9 mouse cellular contexts compared by ENCODE assay signal in genomic region chr6:31125328-31126118, GRCm38 (mm10).
DNase-seq lines count a peak whose midpoint lies in the region; ATAC-seq and TF ChIP-seq lines count a peak whose summit lies in the region.
"Had no signal": no experiment of that assay in that cellular context is flagged by ENCODE, and none has a peak within 500 bp of the region (broad histone marks: within the 10 kb centered on the region; RNA-seq: fewer than 3 reads in every experiment).

No protein-coding gene starts in this region.

- no peak for TF ChIP-seq POLR2A in bone marrow, adult 2 months (IDR thresholded peaks at IDR 0.05; ENCODE audit: borderline replicate concordance, control insufficient read depth, low read depth, low read length)

- no peaks in the 10 kb centered on the region for H3K4me1 ChIP-seq in forebrain, postnatal 0 days (ENCODE audit: insufficient read depth)
- H3K4me1 ChIP-seq in forebrain, embryonic 15.5 days, result peaks cover 6% of the 10 kb centered on the region
- peaks cover 5% of the 10 kb centered on the region for H3K4me1 ChIP-seq in bone marrow, adult 2 months (ENCODE audit: control insufficient read depth, insufficient read depth, low read length)
- no peaks in the 10 kb centered on the region; the same call in 1 of the 2 replicates for H3K4me1 ChIP-seq in intestine, postnatal 0 days (replicated peaks; ENCODE audit: control insufficient read depth, insufficient read depth, low read length)
- H3K4me1 ChIP-seq: neural tube, embryonic 12.5 days had no signal

- H3K9ac ChIP-seq in forebrain, postnatal 0 days, result no peak overlapping the region
- H3K9ac ChIP-seq in forebrain, embryonic 15.5 days (replicated peaks), result no peak overlapping the region
- no peak overlapping the region for H3K9ac ChIP-seq in intestine, postnatal 0 days (ENCODE audit: low read depth, low read length)
- H3K9ac ChIP-seq: neural tube, embryonic 12.5 days had no signal

- H3K4me2 ChIP-seq in forebrain, postnatal 0 days (ENCODE audit: low read depth), result no peak overlapping the region
- H3K4me2 ChIP-seq in forebrain, embryonic 15.5 days (replicated peaks), result no peak overlapping the region
- peak overlapping the region; percentile 43 for H3K4me2 ChIP-seq in intestine, postnatal 0 days (replicated peaks; ENCODE audit: low read depth)
- H3K4me2 ChIP-seq: neural tube, embryonic 12.5 days had no signal

- no peak for ATAC-seq in forebrain, postnatal 0 days
- no peak for ATAC-seq in forebrain, embryonic 15.5 days (replicated peaks)
- no peak for ATAC-seq in intestine, postnatal 0 days

- H3K4me3 ChIP-seq in forebrain, postnatal 0 days (ENCODE audit: low read depth, low read length), result no peak overlapping the region
- H3K4me3 ChIP-seq in forebrain, embryonic 15.5 days, result no peak overlapping the region
- peak overlapping the region; percentile 91 for H3K4me3 ChIP-seq in bone marrow, adult 2 months (replicated peaks; ENCODE audit: control insufficient read depth, low read depth, low read length)
- peak overlapping the region; percentile 13; the same call in 1 of the 2 replicates for H3K4me3 ChIP-seq in intestine, postnatal 0 days (ENCODE audit: low read depth, low read length)
- H3K4me3 ChIP-seq: neural tube, embryonic 12.5 days had no signal

- no peak for DNase-seq in forebrain, postnatal 0 days
- DNase-seq in 3T3-L1 (ENCODE audit: low read depth, low spot score), result peak; percentile 95
- peak; percentile 18 for DNase-seq in retina, embryonic 14.5 days (ENCODE audit: low spot score)
- no peak for DNase-seq in adrenal gland, postnatal 4 days (ENCODE audit: low spot score in 2 of 2)
- DNase-seq in ovary, postnatal 10 days (ENCODE audit: low spot score), result no peak

- H3K27me3 ChIP-seq in forebrain, postnatal 0 days (ENCODE audit: insufficient read depth, low read length), result no peaks in the 10 kb centered on the region
- H3K27me3 ChIP-seq in forebrain, embryonic 15.5 days, result no peaks in the 10 kb centered on the region
- no peaks in the 10 kb centered on the region for H3K27me3 ChIP-seq in intestine, postnatal 0 days (replicated peaks; ENCODE audit: control insufficient read depth, insufficient read depth, low read length)
- H3K27me3 ChIP-seq: neural tube, embryonic 12.5 days had no signal

- no peaks in the 10 kb centered on the region for H3K9me3 ChIP-seq in forebrain, postnatal 0 days (ENCODE audit: low read length)
- no peaks in the 10 kb centered on the region for H3K9me3 ChIP-seq in forebrain, embryonic 15.5 days
- H3K9me3 ChIP-seq in intestine, postnatal 0 days (ENCODE audit: control insufficient read depth), result no peaks in the 10 kb centered on the region
- H3K9me3 ChIP-seq: neural tube, embryonic 12.5 days had no signal

- TF ChIP-seq CTCF in forebrain, postnatal 0 days (IDR thresholded peaks at IDR 0.05; ENCODE audit: low read depth), result peak; percentile 51
- peak; percentile 61; the same call in 1 of the 2 replicates for TF ChIP-seq CTCF in bone marrow, adult 2 months (IDR thresholded peaks at IDR 0.05; ENCODE audit: control insufficient read depth, insufficient read depth, low read length)
- peak; percentile 71 for TF ChIP-seq CTCF in intestine, postnatal 0 days (IDR thresholded peaks at IDR 0.05; ENCODE audit: low read depth)

- H3K27ac ChIP-seq in forebrain, postnatal 0 days (ENCODE audit: low read depth, low read length), result no peak overlapping the region
- no peak overlapping the region for H3K27ac ChIP-seq in forebrain, embryonic 15.5 days (replicated peaks)
- peak overlapping the region; percentile 96 for H3K27ac ChIP-seq in bone marrow, adult 2 months (ENCODE audit: control insufficient read depth, insufficient read depth, low read depth, low read length, poor library complexity)
- H3K27ac ChIP-seq in intestine, postnatal 0 days (ENCODE audit: low read depth, low read length), result peak overlapping the region; percentile 58; the same call in 1 of the 2 replicates
- H3K27ac ChIP-seq: neural tube, embryonic 12.5 days had no signal

- WGBS in forebrain, postnatal 0 days, result 74% methylated on average over 19 of the region's 19 CpGs
- WGBS in forebrain, embryonic 15.5 days, result 75% methylated on average over 19 of the region's 19 CpGs
- WGBS in bone marrow, adult 2 months, result under 1% methylated on average over 19 of the region's 19 CpGs
- 59% methylated on average over 19 of the region's 19 CpGs for WGBS in intestine, postnatal 0 days

- H3K36me3 ChIP-seq in forebrain, postnatal 0 days (ENCODE audit: insufficient read depth), result no peaks in the 10 kb centered on the region
- H3K36me3 ChIP-seq in forebrain, embryonic 15.5 days, result no peaks in the 10 kb centered on the region
- no peaks in the 10 kb centered on the region for H3K36me3 ChIP-seq in intestine, postnatal 0 days (ENCODE audit: control insufficient read depth, insufficient read depth)
- H3K36me3 ChIP-seq: neural tube, embryonic 12.5 days had no signal

Comparison
In these comparisons a context has a peak if more than half of its experiments do, and no peak if none do; other contexts are left out.
1. DNase-seq: peak in 3T3-L1 (single experiment) and retina, embryonic 14.5 days (single experiment); none in forebrain, postnatal 0 days (single experiment), adrenal gland, postnatal 4 days (0 of 2) and ovary, postnatal 10 days (single experiment).
2. H3K27ac ChIP-seq: peak in bone marrow, adult 2 months (single experiment) and intestine, postnatal 0 days (single experiment); none in forebrain, postnatal 0 days (single experiment) and forebrain, embryonic 15.5 days (single experiment).
3. H3K4me3 ChIP-seq: peak in bone marrow, adult 2 months (single experiment) and intestine, postnatal 0 days (single experiment); none in forebrain, postnatal 0 days (single experiment) and forebrain, embryonic 15.5 days (single experiment).
4. Peak in every context shown above with its lines, with median percentiles within 50 percentile points of each other: CTCF ChIP-seq.